Mouse (Mus musculus) urinary bladder, postnatal 10 days (tissue): ENCODE results near the gene Cd209c.

ENCODE experiments used
- DNase-seq: peaks from one replicate; pipeline ENCODE4 v3.0.0; 2022; ENCODE audit warnings: low spot score

Cd209c gene

DNA sequence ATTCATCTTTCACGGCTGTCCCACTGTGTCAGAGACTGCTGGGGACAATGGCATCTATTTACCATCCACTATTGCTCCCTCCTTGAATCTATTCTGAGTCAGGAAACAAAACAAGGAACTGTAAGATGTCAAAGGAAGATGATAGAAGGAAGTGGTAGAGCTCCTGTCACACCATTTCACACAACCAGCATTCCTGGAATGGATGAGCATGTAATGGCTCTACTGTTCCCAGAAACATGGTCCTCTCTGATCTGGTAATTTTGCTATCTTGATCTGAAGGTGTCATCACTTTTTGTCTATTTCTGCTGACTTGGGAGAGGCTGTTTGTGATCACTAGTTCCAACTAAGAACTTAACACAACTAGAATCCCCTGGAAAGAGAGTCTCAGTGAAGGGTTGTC is at the start of gene Cd209c:
TSS of gene Cd209c (minus strand) at position 101 of the 400 bp plus-strand sequence.
- no peak for DNase-seq

DNA sequence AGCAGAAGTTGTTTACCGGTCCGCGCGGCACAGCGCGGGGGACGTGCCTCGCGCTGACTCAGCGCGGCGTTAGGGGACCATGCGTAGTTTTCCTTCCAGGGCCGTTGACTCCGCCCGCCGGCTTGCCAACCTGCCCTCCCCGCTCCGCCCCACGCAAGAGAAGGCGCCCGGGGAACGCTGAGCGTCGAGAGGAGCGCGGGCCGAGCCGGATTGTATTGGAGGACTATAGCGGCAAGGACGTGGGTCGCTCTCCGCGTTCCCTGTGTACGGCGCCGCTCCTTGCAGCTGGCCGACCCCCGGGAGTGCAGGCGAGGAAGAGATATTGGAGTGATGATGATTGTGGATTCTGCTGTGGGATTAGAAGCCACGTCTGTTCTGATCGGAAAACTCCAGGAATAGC is 39.7 kb upstream of the Cd209c start:
- DNase-seq, result no peak

DNA sequence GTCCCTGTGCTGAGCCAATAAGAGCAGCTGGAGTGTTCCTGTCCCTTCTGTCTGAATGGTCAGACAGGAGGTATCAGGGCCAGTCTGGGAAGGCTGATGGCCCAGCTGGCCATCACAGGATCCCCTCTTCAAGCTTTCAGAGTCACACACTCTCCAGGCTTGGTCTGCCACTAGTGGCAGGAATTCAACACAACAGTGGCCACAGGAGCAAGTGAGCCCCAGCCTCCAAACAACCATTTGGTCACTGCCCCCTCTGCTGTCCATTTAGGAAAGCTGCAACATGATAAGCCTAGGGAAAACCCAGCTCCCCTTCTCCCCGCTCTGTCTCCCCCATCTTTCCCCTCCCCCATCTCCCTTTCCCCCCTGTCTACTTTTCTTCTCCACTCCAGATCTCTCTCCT is 1.5 kb upstream of the Cd209c start:
- no peak for DNase-seq

DNA sequence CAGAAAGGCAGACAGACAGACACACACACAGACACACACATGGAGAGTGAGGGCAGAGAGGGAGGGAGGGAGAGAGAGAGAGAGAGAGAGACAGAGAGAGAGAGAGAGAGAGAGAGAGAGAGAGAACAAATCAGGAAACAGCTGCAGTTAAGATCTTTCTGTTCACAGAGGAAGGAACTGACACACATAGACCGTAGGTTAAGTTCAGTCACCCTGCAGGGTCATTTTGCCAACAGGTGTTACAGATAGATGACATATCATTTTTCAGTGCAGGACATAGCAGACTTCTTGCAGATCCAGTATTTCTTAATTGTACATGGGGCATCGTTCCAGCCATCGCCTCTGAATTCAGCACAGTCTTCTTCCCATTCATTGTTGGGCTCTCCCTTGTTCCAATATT is 14.5 kb downstream of the Cd209c start:
- no peak for DNase-seq

DNA sequence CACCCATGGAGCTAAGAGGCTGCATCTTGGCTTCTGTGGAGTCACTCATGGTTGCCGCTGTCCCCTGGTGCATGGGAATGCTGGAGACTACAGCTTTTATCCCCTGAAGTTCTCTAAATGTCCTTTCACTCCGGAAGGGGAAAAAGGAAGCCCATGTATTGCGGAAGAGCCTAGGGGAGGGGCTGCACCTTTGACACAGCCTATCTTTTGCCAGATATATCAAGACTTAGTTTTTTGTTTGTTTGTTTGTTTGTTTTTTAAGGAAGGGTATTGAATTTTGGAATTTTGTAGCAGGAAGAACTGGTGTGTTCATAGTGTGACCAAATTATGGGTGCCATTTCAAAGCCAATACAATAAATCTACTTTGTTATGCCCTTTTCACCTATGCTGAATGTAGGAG is 27.8 kb downstream of the Cd209c start, which contains the start of gene Cd209b:
TSS of gene Cd209b (minus strand) at position 101 of the 400 bp plus-strand sequence.
- no peak for DNase-seq
